Mouse (Mus musculus): ENCODE measurements around the gene Pitpnc1.

DNA sequence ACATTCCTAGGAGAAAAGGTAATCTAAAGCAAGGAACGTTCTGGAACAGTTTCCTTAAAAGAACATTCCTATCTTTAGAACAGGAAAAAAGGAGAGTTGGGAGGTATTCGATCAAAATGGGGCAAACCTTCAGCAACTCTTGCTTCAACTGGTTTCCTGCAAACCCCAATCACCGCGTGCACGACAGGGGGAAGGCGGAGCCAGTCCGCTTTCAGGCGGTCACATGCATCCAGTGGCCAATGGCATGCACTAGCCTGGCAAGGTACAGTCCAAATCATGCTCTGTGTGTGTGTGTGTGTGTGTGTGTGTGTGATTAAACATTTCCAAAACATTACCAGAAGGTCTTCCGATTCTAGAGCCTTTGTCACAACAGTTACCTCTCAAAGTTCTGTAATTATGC lies 255.4 kb downstream of the Pitpnc1 start:
- no peak for TF ChIP-seq POLR2A (IDR thresholded peaks at IDR 0.05; ENCODE audit: insufficient read length, low read depth)
- TF ChIP-seq SRF (IDR thresholded peaks at IDR 0.05; ENCODE audit: control insufficient read depth, insufficient read length, low read depth): no peak
- no peak for TF ChIP-seq USF1 (IDR thresholded peaks at IDR 0.05; ENCODE audit: low read depth)
- TF ChIP-seq MAX (IDR thresholded peaks at IDR 0.05; ENCODE audit: low read depth): no peak
- TF ChIP-seq MYOG (IDR thresholded peaks at IDR 0.05; ENCODE audit: control insufficient read depth in 1 of 3, insufficient read depth in 1 of 3, insufficient read length in 2 of 3, low read depth in 2 of 3): no peak
- no peak for TF ChIP-seq TCF12 (IDR thresholded peaks at IDR 0.05; ENCODE audit: insufficient read depth, poor library complexity, severe bottlenecking)
- no peak for TF ChIP-seq POLR2AphosphoS2 (IDR thresholded peaks at IDR 0.05; ENCODE audit: insufficient read length, low read depth)
- no peak for TF ChIP-seq CEBPB (IDR thresholded peaks at IDR 0.05; ENCODE audit: insufficient read depth, poor library complexity, severe bottlenecking)
- no peak for TF ChIP-seq E2F4 (IDR thresholded peaks at IDR 0.05; ENCODE audit: insufficient read depth)
- TF ChIP-seq REST (IDR thresholded peaks at IDR 0.05; ENCODE audit: insufficient read depth, insufficient read length): no peak
- no peak for TF ChIP-seq MYOD1 (IDR thresholded peaks at IDR 0.05; ENCODE audit: control insufficient read depth in 1 of 3, insufficient read length in 2 of 3, low read depth in 2 of 3)
- no peak for TF ChIP-seq TCF3 (IDR thresholded peaks at IDR 0.05; ENCODE audit: insufficient read length, low read depth)
